Mouse (Mus musculus): ENCODE data around the gene Dnase1l2.

The Dnase1l2 gene

DNA sequence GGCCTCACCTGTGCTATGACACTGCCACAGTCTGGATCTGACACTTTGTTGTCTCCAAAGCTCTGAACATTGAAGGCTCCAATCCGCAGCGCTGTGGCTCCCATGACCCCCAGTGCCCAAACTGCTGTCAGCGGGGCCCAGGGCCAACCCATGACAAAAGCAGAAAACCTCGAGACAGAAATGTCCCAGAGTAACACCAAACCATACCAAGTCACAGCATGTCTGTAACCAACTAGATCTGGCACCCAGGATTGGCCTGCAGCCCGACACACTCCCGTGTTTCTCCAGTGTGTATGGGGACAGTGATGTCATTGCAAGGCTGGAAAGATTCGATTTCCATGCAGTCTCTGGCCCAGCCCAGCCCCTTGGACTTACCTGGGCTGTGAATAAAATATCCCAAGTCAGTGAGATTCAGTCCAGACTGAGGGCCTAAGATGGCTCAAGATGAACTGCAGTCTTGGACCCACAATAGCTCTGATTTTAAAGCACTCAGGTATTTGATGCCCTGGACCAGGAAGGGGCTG, at the start of gene Dnase1l2:
Gene Dnase1l2, minus strand, starts transcription at position 474 of the 524 bp plus-strand sequence.
- DNase-seq = no peak

DNA sequence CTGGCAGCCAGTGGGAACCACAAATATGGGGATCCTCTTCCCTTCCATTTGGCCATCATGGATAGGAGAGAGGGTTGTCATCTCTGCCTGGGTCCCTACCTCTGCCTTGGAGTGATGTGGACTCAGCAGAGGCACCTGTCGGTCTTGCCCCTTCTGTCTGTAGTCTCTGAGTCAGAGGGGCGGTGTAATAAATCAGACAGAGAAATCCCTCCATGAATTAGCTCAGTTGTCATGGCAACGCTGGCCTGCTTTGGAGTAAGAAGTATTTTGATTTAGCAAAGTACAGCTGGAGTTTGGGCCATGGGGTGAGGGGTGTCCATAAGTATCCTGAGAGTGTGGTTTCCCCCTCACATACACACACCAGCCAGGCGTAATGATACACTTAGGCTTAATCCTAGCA, 47.5 kb upstream of the Dnase1l2 start:
- DNase-seq = peak; percentile 50

DNA sequence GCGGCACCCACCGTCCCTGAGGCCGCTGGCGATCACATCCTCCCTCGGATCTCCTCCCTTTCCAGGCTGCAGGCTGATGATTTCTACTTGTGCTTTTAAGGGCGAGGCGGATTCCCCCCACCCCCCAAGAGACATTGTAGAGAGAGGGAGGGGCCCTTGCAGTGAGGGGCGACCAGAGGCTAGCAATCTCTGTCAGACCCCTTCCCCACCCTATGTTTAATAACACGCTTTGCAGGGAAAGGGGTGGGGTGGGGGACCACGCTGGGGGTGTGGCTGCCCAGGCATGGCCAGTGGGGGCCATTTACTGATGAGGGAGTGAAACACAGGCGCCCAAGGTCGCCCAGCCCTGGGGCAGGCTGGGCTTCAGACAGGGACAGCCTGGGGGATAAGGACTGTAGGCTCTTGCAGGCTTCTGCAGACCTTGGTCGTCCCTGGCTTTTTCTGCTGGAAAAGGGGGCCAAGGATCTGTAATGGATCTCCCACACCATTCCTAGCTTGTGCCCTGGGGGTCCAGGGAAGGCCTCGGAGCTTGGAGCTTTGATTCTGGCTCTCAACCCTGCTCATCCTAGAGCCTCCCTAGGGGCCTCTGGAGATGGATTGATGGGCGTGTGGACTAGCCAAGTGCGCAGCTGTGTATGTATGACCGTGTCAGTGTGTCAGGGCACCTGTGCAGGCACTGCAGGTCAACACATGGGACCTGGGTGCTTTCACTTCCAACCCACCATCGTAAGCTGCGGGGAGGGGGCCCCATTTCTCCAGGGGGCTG, 46.5 kb upstream of the Dnase1l2 start:
- DNase-seq = no peak

DNA sequence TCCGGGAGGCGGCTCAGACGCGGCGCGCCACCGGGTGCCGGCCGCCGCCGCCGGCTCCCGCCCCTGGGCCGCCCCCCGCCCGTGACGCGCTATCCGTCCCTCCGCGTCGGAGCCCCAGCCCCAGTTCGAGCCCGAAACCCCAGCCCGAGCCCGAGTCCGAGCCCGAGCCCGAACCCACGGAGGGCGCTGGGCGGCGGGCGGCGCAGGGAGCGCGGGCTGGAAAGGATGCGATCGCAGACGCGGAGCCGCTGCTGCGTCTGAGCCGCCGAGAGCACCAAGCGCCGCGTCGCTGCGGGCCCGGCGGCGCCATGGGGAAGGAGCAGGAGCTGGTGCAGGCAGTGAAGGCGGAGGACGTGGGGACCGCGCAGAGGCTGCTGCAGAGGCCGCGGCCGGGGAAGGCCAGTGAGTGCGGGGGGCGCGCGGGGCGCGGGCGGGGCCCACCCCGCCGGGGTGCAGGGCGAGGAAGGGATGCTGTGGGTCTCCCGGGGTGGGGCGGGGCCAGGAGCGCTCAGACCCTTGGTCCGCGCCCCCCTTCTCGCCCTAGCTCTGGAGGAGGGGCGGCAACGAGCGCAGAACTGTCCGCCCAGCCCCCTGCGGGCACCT, 45.9 kb upstream of the Dnase1l2 start:
- peak; percentile 49 for DNase-seq

DNA sequence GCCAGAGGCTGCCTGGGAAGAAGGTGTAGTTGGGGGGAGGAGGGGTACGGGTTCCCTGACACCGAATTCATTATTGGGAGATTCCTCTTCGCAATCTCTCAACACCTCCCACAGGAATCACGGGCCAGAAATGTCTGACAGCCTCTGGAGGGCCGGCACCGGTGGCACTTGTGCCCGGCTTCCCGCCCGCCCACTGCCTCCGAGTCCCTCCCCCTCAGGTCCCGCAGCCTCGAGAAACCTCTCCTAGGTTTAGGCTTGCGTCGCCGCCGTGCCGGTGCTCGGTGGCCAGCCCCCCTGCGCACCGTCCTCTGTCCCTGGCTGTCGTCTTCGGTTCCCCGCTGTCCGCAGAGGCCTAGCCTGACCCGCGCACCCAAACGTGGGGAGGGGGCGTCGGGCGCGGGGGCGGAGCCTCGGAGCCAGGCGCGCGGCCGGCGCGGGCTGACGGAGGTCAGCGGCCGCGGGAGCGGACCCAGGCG, 45.3 kb upstream of the Dnase1l2 start, which contains the start of gene Caskin1:
Gene Caskin1, plus strand, starts transcription at position 416 of the 476 bp plus-strand sequence.
- DNase-seq = peak; percentile 72

DNA sequence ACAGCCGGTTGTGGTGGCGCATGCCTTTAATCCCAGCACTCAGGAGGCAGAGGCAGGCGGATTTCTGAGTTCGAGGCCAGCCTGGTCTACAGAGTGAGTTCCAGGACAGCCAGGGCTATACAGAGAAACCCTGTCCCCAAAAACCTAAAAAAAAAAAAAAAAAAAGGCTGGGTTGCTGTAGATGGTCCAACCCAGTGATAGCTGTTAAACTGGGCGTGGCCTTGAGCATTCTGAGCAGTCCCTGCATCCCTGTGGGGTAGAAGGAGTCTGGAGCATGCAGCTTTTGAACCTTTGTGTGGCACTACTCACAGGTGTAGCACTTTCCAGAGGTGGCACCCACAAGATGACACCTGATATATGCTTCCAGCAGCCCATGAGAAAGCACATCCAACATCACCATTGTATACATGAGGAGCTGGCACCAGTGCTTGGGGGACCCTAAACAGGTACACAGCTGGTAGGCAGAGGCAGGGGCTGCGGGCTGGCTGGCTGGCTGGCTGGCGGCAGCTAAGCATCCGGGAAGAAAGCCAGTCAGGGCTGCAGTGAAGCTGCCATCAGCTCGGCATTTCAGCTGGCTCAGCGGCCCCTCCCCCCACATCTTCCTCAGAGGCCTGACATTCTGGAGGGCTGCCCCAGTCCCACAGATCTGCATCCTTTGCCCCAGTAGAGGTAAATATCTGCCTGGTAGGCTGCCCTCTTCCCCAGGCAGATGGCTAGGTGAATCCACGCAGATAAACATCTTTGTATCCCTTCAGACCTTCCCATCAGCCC, 42.4 kb upstream of the Dnase1l2 start:
- peak; percentile 55 for DNase-seq

DNA sequence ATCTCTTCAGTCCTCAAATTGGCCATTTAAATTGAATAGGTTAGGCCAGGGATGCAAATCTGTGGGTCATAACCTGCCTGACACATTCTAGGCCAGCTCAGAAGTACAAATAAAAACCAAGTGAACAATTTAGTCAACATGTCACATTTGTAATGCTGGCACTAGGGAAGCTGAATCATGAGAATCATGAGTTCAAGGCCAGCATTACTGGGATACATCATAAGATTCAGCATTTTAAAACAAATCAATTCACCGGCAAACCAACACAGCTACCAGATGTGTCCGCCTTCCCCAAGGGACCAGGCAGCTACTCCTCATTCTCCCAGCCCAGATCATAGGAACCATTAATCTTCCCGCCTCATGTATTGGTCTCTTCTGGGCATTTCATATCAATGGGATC, 40.6 kb upstream of the Dnase1l2 start:
- no peak for DNase-seq

DNA sequence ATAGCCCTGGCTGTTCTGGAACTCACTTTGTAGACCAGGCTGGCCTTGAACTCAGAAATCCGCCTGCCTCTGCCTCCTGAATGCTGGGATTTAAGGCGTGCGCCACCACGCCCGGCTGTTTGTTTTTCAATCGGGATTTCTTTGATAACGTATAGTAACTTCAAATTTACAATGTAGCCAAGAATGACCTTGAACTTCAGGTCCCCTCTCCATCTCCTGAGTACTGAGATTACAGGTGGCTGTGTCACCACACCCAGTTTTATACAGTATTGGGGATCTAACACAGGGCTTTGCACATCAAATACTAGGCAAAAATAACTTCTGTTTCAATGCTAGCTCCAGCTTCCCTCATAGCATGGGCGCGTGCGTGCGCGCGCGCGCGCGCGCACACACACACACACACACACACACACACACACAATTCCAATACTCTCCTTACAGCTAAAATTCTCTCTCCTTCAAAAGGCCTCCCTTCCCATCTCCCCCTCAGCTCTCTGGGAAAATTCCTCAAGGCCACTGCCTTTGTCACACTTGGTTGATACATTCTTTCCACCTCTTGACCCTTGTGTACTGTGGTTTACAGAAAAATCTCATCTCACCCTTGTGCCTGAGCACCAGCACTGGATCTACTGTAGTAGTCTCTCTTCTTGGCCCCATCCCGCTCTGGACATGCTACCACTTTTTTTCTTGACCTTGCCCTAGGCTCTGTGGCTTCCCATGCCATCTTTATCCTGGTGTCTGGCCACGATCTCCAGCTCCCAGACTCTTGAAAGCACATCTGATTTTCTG, 38.3 kb upstream of the Dnase1l2 start:
- DNase-seq = no peak

DNA sequence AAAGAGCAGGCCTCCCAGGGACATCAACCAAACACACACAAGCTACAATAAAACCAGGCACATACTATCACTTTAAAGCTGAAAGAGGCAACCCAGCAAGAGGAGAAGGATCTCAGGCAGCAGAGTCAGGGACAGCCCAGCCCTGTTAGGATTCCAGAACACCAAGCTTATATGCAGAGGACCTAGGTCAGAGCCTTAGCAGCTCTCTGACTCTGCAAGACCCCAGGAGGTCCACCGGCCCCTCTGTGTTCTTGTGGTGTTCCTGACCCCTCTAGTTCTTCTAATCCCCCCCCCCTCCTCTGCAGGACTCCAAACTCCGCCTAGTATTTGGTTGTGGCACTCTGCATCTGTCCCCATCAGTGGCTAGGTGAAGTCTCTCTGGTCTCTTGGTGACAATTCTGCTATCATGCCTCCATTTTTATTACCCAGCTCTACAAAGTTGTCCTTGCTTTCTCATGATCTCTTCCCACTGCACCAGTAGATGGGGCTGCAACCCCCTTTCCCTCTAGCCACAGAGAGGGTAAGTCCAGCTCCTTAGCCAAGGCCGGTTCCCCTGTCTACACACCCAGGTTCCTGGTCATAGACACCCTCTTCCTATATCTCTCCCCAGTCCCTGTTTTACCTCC, 37.4 kb upstream of the Dnase1l2 start:
- DNase-seq = no peak

DNA sequence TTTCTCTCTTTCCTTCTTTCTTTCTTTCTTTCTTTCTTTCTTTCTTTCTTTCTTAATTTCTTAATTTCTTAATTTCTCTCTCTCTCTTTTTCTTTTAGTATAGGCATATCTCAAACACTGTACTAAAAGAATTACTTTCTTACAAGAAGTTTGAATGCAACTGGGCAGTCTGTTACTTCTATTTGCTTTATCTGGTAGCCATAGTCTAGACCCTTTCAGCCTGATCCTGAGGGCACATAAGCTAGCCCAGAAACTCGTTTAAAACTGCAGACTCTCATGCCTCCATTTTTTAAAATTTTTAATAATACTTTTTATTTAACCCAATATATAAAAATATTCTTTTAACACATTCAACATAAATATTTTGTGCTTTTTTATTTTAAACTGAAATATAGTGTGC, 36.5 kb upstream of the Dnase1l2 start:
- no peak for DNase-seq

DNA sequence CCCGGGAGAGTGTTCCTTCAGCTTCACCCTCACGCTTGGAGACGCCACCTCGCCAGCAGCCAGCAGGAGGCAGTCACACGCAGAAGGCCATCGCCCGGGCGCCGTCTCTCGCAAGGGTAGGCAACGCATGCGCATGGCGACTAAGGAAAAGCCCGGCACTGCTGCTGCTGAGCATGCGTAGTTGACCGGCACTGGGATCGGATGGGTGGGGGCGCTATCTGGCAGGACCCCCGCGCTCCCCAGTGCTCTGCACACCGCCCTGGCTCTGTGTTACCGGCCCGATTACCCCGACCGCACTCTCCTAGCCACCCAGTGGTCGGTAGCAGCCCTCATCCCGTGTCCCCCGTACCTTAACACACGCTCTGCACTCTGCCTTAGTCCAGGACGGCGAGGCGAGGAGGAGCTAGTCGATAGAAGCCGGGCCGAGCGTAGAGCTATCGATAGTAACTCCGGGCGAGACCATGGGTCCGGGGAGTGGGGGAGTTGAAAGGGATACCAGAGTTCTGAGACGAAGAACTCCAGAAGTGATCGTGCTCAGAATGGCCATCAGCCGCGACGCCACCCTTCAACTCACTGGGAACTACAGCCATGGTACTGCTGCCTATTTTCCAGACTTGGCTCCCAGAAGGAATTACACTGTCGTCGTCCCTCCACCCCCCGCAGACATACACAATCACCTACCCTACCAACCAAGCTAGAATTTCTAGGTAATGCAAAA, 35.9 kb upstream of the Dnase1l2 start, which contains the start of gene Mlst8:
Gene Mlst8, minus strand, starts transcription at position 416 of the 718 bp plus-strand sequence.
- peak; percentile 97 for DNase-seq

DNA sequence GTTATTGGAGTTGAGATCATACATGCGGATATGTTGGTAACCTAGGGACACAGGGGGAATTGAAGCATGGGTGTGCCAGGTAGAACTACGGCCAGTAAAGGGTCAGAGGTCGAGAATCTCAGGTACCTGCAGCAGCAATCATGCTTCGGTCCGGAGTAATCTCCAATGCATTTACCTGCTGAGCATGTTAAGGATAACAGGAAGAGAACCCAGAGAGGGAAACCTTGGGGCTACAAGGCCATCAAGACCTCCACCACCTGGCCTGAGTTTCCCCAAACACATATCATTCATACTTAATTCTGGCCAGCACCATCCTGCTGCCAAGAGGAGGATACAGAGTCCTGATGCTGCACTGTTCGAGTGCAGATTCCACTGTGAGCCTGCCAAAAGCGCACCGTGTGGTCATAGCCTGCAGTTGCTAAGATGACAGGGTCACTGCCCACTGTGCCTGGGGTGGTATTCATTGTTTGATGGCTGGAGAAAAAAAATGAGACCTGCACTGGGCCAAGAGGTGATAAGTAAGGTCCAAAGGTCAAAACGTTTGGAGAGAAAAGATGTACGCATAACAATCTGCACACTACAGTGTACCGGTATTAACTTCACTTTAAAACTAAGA, 35.2 kb upstream of the Dnase1l2 start:
- no peak for DNase-seq

DNA sequence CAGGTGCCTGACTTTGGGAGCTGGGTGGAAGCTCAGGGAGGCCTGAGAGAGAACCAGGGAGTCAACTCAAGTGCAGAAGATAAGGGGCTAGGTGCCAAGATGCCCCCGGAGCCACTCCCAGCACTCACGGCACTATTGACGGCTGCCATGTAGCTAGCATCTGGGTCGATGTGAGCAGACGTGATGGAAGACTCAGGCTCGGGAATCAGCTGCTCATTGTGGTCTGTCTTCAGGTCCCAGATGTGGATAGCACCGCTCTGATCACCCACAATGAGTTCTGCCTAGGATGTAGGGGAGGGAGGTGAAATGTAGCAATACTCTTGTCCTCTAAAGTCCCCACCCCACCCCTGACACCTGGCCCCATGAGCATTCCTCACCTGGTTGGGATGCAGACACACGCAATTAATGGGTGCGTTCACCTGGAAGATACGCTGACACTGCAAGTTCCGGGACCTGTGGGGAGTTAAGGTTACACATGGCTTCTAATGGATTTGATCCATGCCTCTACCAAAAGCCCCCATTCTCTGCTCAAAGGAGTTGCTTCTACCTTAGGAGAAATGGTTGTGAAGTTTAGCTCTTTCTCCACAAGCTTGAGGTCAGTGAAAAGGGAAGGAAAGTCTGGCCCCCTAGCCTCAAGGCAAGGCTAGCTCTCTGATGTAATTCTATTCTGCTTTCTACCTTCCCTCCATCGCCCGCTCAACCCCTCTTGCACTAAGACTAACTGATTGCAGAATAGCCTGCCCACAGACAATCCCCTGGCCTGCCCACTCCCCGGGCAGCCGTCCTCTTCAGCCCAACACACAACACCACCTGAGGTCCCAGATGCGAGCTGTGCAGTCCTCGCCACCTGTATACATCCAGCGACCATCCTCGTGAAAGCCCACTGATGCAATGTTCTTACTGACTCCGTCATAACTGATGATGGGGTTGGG, 34.4 kb upstream of the Dnase1l2 start:
- DNase-seq = no peak

DNA sequence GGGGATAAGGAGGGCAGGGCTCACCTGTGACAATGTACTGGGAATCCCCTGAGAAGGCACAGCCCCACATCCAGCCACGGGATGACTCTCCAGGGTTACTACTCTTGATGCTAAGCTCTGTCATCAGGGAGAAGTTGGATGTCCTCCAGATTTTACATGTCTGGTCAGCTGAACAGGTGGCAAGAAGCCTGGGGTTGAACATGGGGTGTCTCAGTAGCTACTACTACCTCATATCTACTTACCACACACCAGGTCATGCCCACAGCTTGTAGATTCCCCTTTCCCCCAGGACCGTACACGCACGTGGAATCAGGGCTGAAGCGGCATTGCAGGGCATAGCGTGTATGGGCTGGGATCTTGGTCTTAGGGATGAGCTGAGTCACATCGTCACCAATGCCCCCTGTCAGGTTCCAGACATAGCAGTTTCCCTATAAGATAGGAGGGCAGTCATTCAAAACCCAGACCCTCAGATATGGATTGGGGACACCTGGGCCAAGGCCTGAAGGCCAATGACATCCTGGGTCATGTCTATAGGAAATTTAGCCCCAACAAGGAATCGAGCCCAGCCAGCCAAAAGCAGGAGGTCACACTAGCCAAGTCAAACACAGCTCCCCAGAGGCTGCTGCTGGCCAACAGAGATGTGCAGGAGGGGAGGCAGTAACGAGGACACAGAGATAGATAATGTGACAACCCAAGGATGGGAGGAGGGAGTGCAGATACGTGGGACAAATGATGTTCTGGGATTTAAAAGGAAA, 33.3 kb upstream of the Dnase1l2 start:
- DNase-seq = no peak

DNA sequence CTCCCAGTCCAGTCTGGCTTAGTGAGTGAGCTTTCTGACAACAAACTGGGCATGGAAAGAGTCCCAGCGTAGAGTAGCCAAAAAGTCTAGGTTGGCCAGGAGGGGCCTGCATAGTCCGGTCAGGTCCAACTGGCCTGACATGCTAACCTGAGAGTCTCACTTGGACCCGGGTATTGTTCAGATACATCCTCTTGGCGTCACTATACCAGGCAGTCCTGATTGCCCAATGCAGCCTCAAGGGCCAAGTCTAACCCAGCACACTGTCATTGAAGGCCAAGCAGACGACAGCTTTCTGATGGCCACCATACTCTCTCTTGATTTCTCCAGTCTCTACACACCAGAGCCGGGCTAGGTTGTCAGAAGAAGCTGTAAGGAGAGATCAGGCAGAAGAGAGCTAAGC, 32.7 kb upstream of the Dnase1l2 start:
- no peak for DNase-seq

DNA sequence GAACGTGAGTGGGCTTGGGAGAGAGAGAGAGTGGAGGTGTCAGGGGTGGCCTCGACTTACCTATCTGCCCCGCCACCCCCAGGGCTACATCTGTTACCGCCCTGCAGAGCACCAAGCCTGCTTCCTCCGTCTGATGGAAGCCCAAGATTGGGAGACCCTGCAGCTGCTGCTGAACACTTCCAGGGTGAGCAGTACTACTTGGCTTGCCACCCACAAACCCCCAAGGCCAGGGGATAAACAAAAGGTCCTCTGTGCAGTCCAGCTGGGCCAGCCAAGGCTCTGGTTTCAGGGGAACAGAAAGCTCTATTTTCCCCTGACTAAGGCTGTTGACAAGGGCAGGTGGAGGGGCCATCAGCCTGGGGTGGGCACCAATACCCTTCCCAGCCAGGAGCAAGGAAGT, 31.7 kb upstream of the Dnase1l2 start:
- DNase-seq = peak; percentile 58

DNA sequence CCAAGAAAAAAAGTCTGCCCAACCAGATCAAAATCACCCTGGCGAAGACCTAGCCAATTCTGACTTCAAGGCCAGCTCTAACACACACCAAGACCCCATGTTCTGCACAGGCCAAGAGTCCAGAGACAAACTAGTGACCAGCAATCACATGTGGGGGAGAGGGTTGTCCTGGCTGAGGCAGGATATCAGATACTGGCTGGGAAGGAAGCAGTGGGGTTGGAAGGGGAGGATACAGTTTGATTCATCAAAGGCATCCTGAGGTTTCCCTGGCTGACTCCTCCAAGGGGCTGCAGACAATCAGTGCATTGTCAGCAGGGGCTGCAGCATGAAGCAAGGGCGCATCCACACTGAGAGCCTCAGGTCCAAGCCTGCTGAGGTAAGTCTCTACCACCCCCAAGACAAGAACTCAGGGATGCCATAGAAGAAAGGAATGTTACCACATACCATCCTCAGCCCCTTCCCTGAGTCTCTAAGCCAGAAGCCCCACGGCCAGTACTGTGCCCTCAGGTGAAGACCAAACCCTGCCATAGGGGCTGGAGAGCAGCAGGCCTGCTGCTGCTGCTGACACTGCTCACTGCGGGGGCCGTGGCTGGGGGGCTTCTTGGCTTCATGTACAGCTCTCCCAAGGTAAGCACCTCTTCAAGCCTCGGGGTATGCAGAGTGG, 30.8 kb upstream of the Dnase1l2 start, which contains the start of gene Bricd5:
Gene Bricd5, plus strand, starts transcription at position 273 of the 664 bp plus-strand sequence.
- DNase-seq = no peak

DNA sequence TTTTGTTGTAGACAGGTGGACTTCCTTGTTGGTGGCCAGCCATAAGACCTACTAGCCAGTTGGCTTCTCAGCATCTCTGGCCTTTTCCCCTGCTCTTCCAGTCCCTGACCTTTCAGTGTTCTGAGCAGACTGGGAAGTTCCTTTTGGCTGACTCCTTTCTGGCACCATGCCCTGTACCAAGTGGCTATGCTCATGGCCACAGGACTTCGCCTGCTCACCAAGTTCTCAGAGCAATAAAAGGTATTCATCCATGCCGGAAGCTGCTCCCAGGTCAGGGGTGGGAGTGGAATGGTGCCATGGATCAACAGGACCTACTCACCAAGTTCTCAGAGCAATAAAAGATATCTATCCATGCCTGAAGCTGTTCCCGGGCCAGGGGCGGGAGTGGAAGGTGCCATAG, 29.6 kb upstream of the Dnase1l2 start:
- DNase-seq = no peak
